Mouse (Mus musculus) MEL (cell line): Measurements from ENCODE around the gene Sh2b1. TPM values are rescaled to one million over a fixed set of nuclear protein-coding genes. Genes with fewer than 3 reads are reported as not detected.

ENCODE experiments used
- DNase-seq: peaks from one replicate; pipeline ENCODE4 v3.0.0; 2011; ENCODE audit warnings: low read depth, low spot score
- H3K27ac ChIP-seq: 2 replicates; pipeline ENCODE4 v1.5.1; 2012; ENCODE audit warnings: low read depth, mild to moderate bottlenecking, control low read depth, low read length, moderate library complexity; ENCODE audit not compliant: control insufficient read depth
- H3K27me3 ChIP-seq, 2 experiments: fragments of 150-350 bp in 1 of 2; sonication (generic) in 1 of 2; 2 replicates each; pipeline ENCODE4 v1.6.1; 2012; ENCODE audit warnings: low read length in 2 of 2, mild to moderate bottlenecking in 2 of 2, improper control_type of control experiment in 1 of 2, moderate library complexity in 1 of 2; ENCODE audit not compliant: insufficient read depth in 2 of 2, control insufficient read depth in 1 of 2
- H3K36me3 ChIP-seq, 2 experiments: 2 replicates each; pipeline ENCODE4 v1.6.1; 2012 to 2014; ENCODE audit warnings: low read length in 2 of 2, improper control_type of control experiment in 1 of 2, inconsistent platforms in 1 of 2, mild to moderate bottlenecking in 1 of 2; ENCODE audit not compliant: insufficient read depth in 2 of 2, control insufficient read depth in 1 of 2
- H3K4me1 ChIP-seq, 2 experiments: fragments of 150-350 bp in 1 of 2; sonication (generic) in 1 of 2; 2 replicates each; pipeline ENCODE4 v1.6.1; 2012; ENCODE audit warnings: low read length in 2 of 2, improper control_type of control experiment in 1 of 2, mild to moderate bottlenecking in 1 of 2; ENCODE audit not compliant: insufficient read depth in 2 of 2, control insufficient read depth in 1 of 2
- H3K4me3 ChIP-seq, 2 experiments: fragments of 150-350 bp in 1 of 2; sonication (generic) in 1 of 2; 2 replicates each; pipeline ENCODE4 v1.5.1; 2012; ENCODE audit warnings: low read depth in 2 of 2, low read length in 2 of 2, mild to moderate bottlenecking in 2 of 2, moderate library complexity in 2 of 2, control low read depth in 1 of 2, improper control_type of control experiment in 1 of 2; ENCODE audit not compliant: control insufficient read depth in 1 of 2, insufficient read depth in 1 of 2
- H3K79me2 ChIP-seq: 2 replicates; pipeline ENCODE4 v1.6.1; 2012; ENCODE audit warnings: mild to moderate bottlenecking, low read length, moderate library complexity; ENCODE audit not compliant: control insufficient read depth, poor library complexity, insufficient read depth
- H3K9ac ChIP-seq: 2 replicates; pipeline ENCODE4 v1.6.1; 2012; ENCODE audit warnings: low read depth, mild to moderate bottlenecking, control low read depth, low read length, moderate library complexity; ENCODE audit not compliant: control insufficient read depth, poor library complexity, severe bottlenecking
- H3K9me3 ChIP-seq: fragments of 150-350 bp; sonication (generic); replicated peaks from 2 replicates; pipeline ENCODE4 v1.6.1; 2012; ENCODE audit warnings: mild to moderate bottlenecking, low read length, improper control_type of control experiment, moderate library complexity; ENCODE audit not compliant: insufficient read depth
- CHD2 ChIP-seq: IDR thresholded peaks from 2 replicates; pipeline ENCODE4 v1.6.1; 2011; ENCODE audit warnings: low read length, improper control_type of control experiment
- EP300 ChIP-seq, 2 experiments: IDR thresholded peaks; 2 replicates each; pipeline ENCODE4 v1.6.1; 2011; ENCODE audit warnings: improper control_type of control experiment in 2 of 2, low read length in 2 of 2, low read depth in 1 of 2, mild to moderate bottlenecking in 1 of 2
- GABPA ChIP-seq: IDR thresholded peaks from 2 replicates; pipeline ENCODE4 v1.6.1; 2012; ENCODE audit warnings: low read depth, mild to moderate bottlenecking, inconsistent platforms, low read length, improper control_type of control experiment, moderate library complexity
- GATA1 ChIP-seq: IDR thresholded peaks from 2 replicates; pipeline ENCODE4 v1.6.1; 2011; ENCODE audit warnings: low read depth, low read length, improper control_type of control experiment
- HCFC1 ChIP-seq: IDR thresholded peaks from 2 replicates; pipeline ENCODE4 v1.6.1; 2012; ENCODE audit warnings: low read depth, mild to moderate bottlenecking, inconsistent platforms, low read length, improper control_type of control experiment, moderate library complexity
- JUND ChIP-seq: IDR thresholded peaks from 2 replicates; pipeline ENCODE4 v1.6.1; 2011; ENCODE audit warnings: low read depth, mild to moderate bottlenecking, improper control_type of control experiment, low read length
- MAFK ChIP-seq: IDR thresholded peaks from 2 replicates; pipeline ENCODE4 v1.6.1; 2011; ENCODE audit warnings: low read depth, mild to moderate bottlenecking, low read length, improper control_type of control experiment, borderline replicate concordance
- MYB ChIP-seq: IDR thresholded peaks from 2 replicates; pipeline ENCODE4 v1.6.1; 2011; ENCODE audit warnings: mild to moderate bottlenecking, low read depth, low read length, improper control_type of control experiment
- MYC ChIP-seq: IDR thresholded peaks from 2 replicates; pipeline ENCODE4 v1.6.1; 2011; ENCODE audit warnings: low read depth, mild to moderate bottlenecking, low read length, improper control_type of control experiment, moderate library complexity
- NRF1 ChIP-seq: IDR thresholded peaks from 2 replicates; pipeline ENCODE4 v1.6.1; 2014; ENCODE audit warnings: low read depth, mild to moderate bottlenecking, inconsistent platforms, low read length, improper control_type of control experiment, moderate library complexity; ENCODE audit not compliant: poor library complexity, insufficient read depth, severe bottlenecking
- RAD21 ChIP-seq: IDR thresholded peaks from 2 replicates; pipeline ENCODE4 v1.6.1; 2011; ENCODE audit warnings: mild to moderate bottlenecking, low read depth, low read length, improper control_type of control experiment
- RCOR1 ChIP-seq: IDR thresholded peaks from 2 replicates; pipeline ENCODE4 v1.6.1; 2012; ENCODE audit warnings: low read depth, mild to moderate bottlenecking, inconsistent platforms, low read length, improper control_type of control experiment
- TAL1 ChIP-seq: IDR thresholded peaks from 2 replicates; pipeline ENCODE4 v1.6.1; 2012; ENCODE audit warnings: mild to moderate bottlenecking, inconsistent platforms, low read length, moderate library complexity, mixed read lengths
- TBP ChIP-seq: IDR thresholded peaks from 2 replicates; pipeline ENCODE4 v1.8.0; 2011; ENCODE audit warnings: low read depth, low read length, improper control_type of control experiment
- TCF12 ChIP-seq: IDR thresholded peaks from 2 replicates; pipeline ENCODE4 v1.6.1; 2014; ENCODE audit warnings: low read depth, mild to moderate bottlenecking, inconsistent platforms, low read length, improper control_type of control experiment, moderate library complexity
- UBTF ChIP-seq: IDR thresholded peaks from 2 replicates; pipeline ENCODE4 v1.6.1; 2012; ENCODE audit warnings: low read depth, mild to moderate bottlenecking, inconsistent platforms, low read length, improper control_type of control experiment, moderate library complexity, borderline replicate concordance; ENCODE audit not compliant: insufficient read depth
- USF2 ChIP-seq, 2 experiments: IDR thresholded peaks; 2 replicates each; pipeline ENCODE4 v1.6.1; 2011 to 2012; ENCODE audit warnings: improper control_type of control experiment in 2 of 2, low read length in 2 of 2, borderline replicate concordance in 1 of 2, inconsistent platforms in 1 of 2, low read depth in 1 of 2, mild to moderate bottlenecking in 1 of 2; ENCODE audit not compliant: insufficient read depth in 1 of 2
- ZMIZ1 ChIP-seq: IDR thresholded peaks from 2 replicates; pipeline ENCODE4 v1.6.1; 2012; ENCODE audit warnings: low read depth, mild to moderate bottlenecking, inconsistent platforms, low read length, improper control_type of control experiment, moderate library complexity
- ZNF384 ChIP-seq: IDR thresholded peaks from 2 replicates; pipeline ENCODE4 v1.6.1; 2012; ENCODE audit warnings: low read depth, mild to moderate bottlenecking, inconsistent platforms, low read length, improper control_type of control experiment
- polyA plus RNA-seq, 2 experiments: library from polyadenylated mRNA; stranded (reverse) in 1 of 2; unstranded in 1 of 2; fragments of >175 nt in 1 of 2; fragments of >200 nt in 1 of 2; gene quantifications; 2 replicates each; pipeline versions ENCODE4 v1.2.1 to v1.2.4; 2012; ENCODE audit warnings: low replicate concordance in 2 of 2, low read depth in 1 of 2; ENCODE audit not compliant: insufficient read length in 2 of 2, insufficient read depth in 1 of 2, missing spikeins in 1 of 2
- total RNA-seq: library from RNA; depleted of rRNA; stranded (reverse); fragments of 300-350 nt; gene quantifications from 2 replicates; pipeline ENCODE4 v1.2.3, GENCODE M21; 2012

The Sh2b1 gene
- total and polyA plus RNA-seq, 3 experiments = 13.1 to 48.9 TPM; not detected in 1

- TF ChIP-seq GABPA (no peak), RCOR1 (no peak), ZMIZ1 (no peak), HCFC1 (no peak), MYC (no peak), NRF1 (no peak), TCF12 (no peak), EP300 (IDR thresholded peaks at IDR 0.05; ENCODE audit: low read depth in 1 of 2, low read length in 2 of 2) (no peak), ZNF384 (no peak), MYB (no peak), USF2 (IDR thresholded peaks at IDR 0.05; ENCODE audit: borderline replicate concordance in 1 of 2, insufficient read depth in 1 of 2, low read depth in 1 of 2, low read length in 2 of 2) (no peak)
Observed at GRCm38 (mm10) chr7:126436851-126437250, 38.4 kb downstream of the Sh2b1 start (continued).

- TF ChIP-seq UBTF = no peak
- no peak for TF ChIP-seq JUND
- TF ChIP-seq USF2 (IDR thresholded peaks at IDR 0.05; ENCODE audit: borderline replicate concordance in 1 of 2, insufficient read depth in 1 of 2, low read depth in 1 of 2, low read length in 2 of 2) = no peak
- no peak for TF ChIP-seq TAL1
- TF ChIP-seq MYB = no peak
- no peak for TF ChIP-seq MAFK
- no peak for TF ChIP-seq CHD2
- no peak for TF ChIP-seq GATA1
- no peak for TF ChIP-seq RAD21
- TF ChIP-seq MYC = no peak
- no peak for TF ChIP-seq RCOR1
- no peak for TF ChIP-seq TBP
- Histone ChIP-seq H3K9me3 (no peaks in the 10 kb centered on the region), H3K9ac (no peak overlapping the region), H3K27ac (no peak overlapping the region), H3K4me3 (no peak overlapping the region), H3K79me2 (no peaks in the 10 kb centered on the region), H3K36me3 (no peaks in the 10 kb centered on the region), H3K27me3 (no peaks in the 10 kb centered on the region), H3K4me1 (no peaks in the 10 kb centered on the region)
- DNase-seq = no peak
Observed at GRCm38 (mm10) chr7:126435801-126436200, 39.4 kb downstream of the Sh2b1 start.
